Mouse (Mus musculus) midbrain, postnatal 0 days (tissue): ENCODE data around the gene Daam1. TPM values are rescaled to one million over a fixed set of nuclear protein-coding genes. Genes with fewer than 3 reads are reported as not detected.

Source experiments
- ATAC-seq: fragments of 200-750 bp; cut with Nextera tagmentation; 2 replicates; pipeline ENCODE4 v1.8.0; 2017; ENCODE audit warnings: moderate number of reproducible peaks, mild to moderate bottlenecking, moderate TSS enrichment, moderate library complexity; ENCODE audit not compliant: low FRiP score
- DNase-seq: peaks from one replicate; pipeline ENCODE4 v3.0.0-alpha.2; 2015; ENCODE audit warnings: low spot score
- H3K27ac ChIP-seq: fragments of 300-500 bp; sonication (generic); 2 replicates; pipeline ENCODE4 v1.5.1; 2014; ENCODE audit warnings: low read depth, mild to moderate bottlenecking, low read length, mixed read lengths
- H3K27me3 ChIP-seq: fragments of 300-500 bp; sonication (generic); 2 replicates; pipeline ENCODE4 v1.6.1; 2014; ENCODE audit warnings: low read length, control low read depth, mixed read lengths; ENCODE audit not compliant: insufficient read depth
- H3K36me3 ChIP-seq: fragments of 300-500 bp; sonication (generic); 2 replicates; pipeline ENCODE4 v1.6.1; 2014; ENCODE audit warnings: low read length, control low read depth, mixed read lengths; ENCODE audit not compliant: insufficient read depth
- H3K4me1 ChIP-seq: fragments of 300-500 bp; sonication (generic); 2 replicates; pipeline ENCODE4 v1.6.1; 2014; ENCODE audit warnings: mild to moderate bottlenecking, control low read depth, antibody characterized with exemption, low read length, mixed read lengths; ENCODE audit not compliant: insufficient read depth
- H3K4me2 ChIP-seq: fragments of 300-500 bp; sonication (generic); 2 replicates; pipeline ENCODE4 v1.6.1; 2014; ENCODE audit warnings: low read depth, mild to moderate bottlenecking, low read length, mixed read lengths; ENCODE audit not compliant: poor library complexity, severe bottlenecking
- H3K4me3 ChIP-seq: fragments of 300-500 bp; sonication (generic); 2 replicates; pipeline ENCODE4 v1.5.1; 2014; ENCODE audit warnings: low read depth, mild to moderate bottlenecking, low read length, moderate library complexity
- H3K9ac ChIP-seq: fragments of 300-500 bp; sonication (generic); replicated peaks from 2 replicates; pipeline ENCODE4 v1.6.1; 2014; ENCODE audit warnings: mild to moderate bottlenecking, low read length, moderate library complexity, mixed read lengths; ENCODE audit not compliant: poor library complexity, severe bottlenecking
- H3K9me3 ChIP-seq: fragments of 300-500 bp; sonication (generic); 2 replicates; pipeline ENCODE4 v1.6.1; 2016; ENCODE audit warnings: low read length, control low read depth
- CTCF ChIP-seq: IDR thresholded peaks from 2 replicates; pipeline ENCODE4 v1.5.1; 2016; ENCODE audit warnings: antibody characterized with exemption, mild to moderate bottlenecking
- WGBS: fragments of 180-500 bp; shearing (Covaris S2); extraction: QIAGEN DNeasy Blood & Tissue Kit; methylation state at CpG from one replicate; pipeline ENCODE4 v1.1.7; 2014; 5-methylcytosine and 5-hydroxymethylcytosine counted together
- polyA plus RNA-seq: library from polyadenylated mRNA; unstranded; fragments of >200 nt; fragmentation: Nextera tagmentation; extraction: Ambion mirVana; gene quantifications from 2 replicates; pipeline ENCODE4 v1.2.1, GENCODE M21; 2015
- total RNA-seq: library from RNA; depleted of rRNA; stranded (reverse); fragments of >200 nt; gene quantifications from 2 replicates; pipeline ENCODE4 v1.2.3, GENCODE M21; 2014

Daam1 gene
- total and polyA plus RNA-seq, 2 experiments from 2014 or later = 27.3 to 86.0 TPM

GRCm38 (mm10) chr12:71938513-71938912 lies 107.6 kb downstream of the Daam1 start:
- Histone ChIP-seq H3K4me2 (no peak overlapping the region), H3K9me3 (no peaks in the 10 kb centered on the region), H3K4me1 (no peaks in the 10 kb centered on the region; the same call in 1 of the 2 replicates), H3K27me3 (no peaks in the 10 kb centered on the region), H3K4me3 (no peak overlapping the region), H3K36me3 (peaks cover 9% of the 10 kb centered on the region; the same call in 1 of the 2 replicates), H3K27ac (no peak overlapping the region; the same call in 1 of the 2 replicates), H3K9ac (no peak overlapping the region)
- TF ChIP-seq CTCF = no peak
- WGBS = 82% methylated on average over 5 of the region's 5 CpGs
- DNase-seq (peak; percentile 28), ATAC-seq (no peak)

DNA sequence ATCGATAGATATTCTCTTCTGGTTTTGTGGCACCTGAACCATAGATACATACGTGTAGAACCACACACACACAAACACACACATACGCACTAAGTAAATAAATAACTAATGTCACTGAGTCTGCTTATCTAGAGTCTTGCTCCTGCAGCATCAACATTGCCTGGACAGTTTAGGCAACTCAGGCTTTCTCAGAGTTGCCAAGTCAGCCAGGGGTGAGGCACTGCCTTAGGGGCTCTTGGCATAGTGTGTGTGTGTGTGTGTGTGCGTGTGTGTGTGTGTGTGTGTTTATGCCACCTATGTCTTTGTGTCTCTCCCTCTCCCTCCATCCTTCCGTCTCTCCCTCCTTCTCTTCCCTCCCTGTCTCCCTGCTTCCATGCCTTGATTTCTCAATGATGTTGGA lies 110.4 kb downstream of the Daam1 start:
- no peaks in the 10 kb centered on the region for H3K27me3 ChIP-seq
- whole genome bisulfite sequencing = 92% methylated on average over 5 of the region's 5 CpGs
- no peak for DNase-seq
- no peak overlapping the region for H3K4me3 ChIP-seq
- no peaks in the 10 kb centered on the region for H3K9me3 ChIP-seq
- H3K36me3 ChIP-seq = peaks cover 22% of the 10 kb centered on the region
- no peaks in the 10 kb centered on the region for H3K4me1 ChIP-seq
- H3K9ac ChIP-seq = no peak overlapping the region
- no peak for ATAC-seq
- H3K4me2 ChIP-seq = no peak overlapping the region
- no peak for TF ChIP-seq CTCF
- no peak overlapping the region for H3K27ac ChIP-seq

- H3K9me3 ChIP-seq = no peaks in the 10 kb centered on the region
- no peaks in the 10 kb centered on the region for H3K4me1 ChIP-seq
- WGBS = 93% methylated on average over 9 of the region's 9 CpGs
- ATAC-seq (no peak), DNase-seq (no peak)
- no peak overlapping the region for H3K4me3 ChIP-seq
- H3K9ac ChIP-seq = no peak overlapping the region
- peaks cover 35% of the 10 kb centered on the region for H3K36me3 ChIP-seq
- H3K27me3 ChIP-seq = no peaks in the 10 kb centered on the region
- H3K4me2 ChIP-seq = no peak overlapping the region
- H3K27ac ChIP-seq = no peak overlapping the region
- no peak for TF ChIP-seq CTCF
Measured at GRCm38 (mm10) chr12:71943112-71943511, 112.2 kb downstream of the Daam1 start.

DNA sequence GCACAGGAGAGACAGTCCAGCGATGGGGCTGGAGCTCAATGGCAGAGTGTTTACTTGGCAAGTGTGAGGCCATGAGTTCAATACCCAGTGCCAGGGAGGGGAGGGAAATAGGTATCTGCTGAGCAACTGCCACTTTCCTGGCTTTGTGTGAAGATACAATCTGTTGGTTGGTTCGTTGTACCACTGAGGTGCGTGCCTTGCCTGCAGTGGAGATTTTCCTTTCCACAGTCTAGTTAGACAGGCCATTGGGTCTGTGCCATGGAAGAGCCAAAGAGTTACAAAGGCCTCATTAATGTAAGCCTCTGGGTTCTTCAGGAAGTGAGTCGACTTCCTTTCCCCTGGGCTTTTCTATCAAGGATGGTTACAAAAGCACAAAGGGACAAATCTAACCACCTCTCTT lies 112.8 kb downstream of the Daam1 start:
- Histone ChIP-seq H3K4me2 (no peak overlapping the region), H3K4me3 (no peak overlapping the region), H3K27ac (no peak overlapping the region), H3K9ac (no peak overlapping the region), H3K27me3 (no peaks in the 10 kb centered on the region), H3K4me1 (no peaks in the 10 kb centered on the region), H3K9me3 (no peaks in the 10 kb centered on the region), H3K36me3 (peaks cover 35% of the 10 kb centered on the region)
- 81% methylated on average over 4 of the region's 4 CpGs for WGBS
- DNase-seq = peak; percentile 46
- ATAC-seq = no peak
- TF ChIP-seq CTCF = no peak

- ATAC-seq (no peak), DNase-seq (no peak)
- H3K27me3 ChIP-seq = no peaks in the 10 kb centered on the region
- no peaks in the 10 kb centered on the region for H3K4me1 ChIP-seq
- H3K4me2 ChIP-seq = no peak overlapping the region
- H3K9me3 ChIP-seq = no peaks in the 10 kb centered on the region
- H3K27ac ChIP-seq = no peak overlapping the region
- no peak overlapping the region for H3K9ac ChIP-seq
- no peak overlapping the region for H3K4me3 ChIP-seq
- WGBS = 76% methylated on average over 7 of the region's 7 CpGs
- TF ChIP-seq CTCF = no peak
- peaks cover 52% of the 10 kb centered on the region for H3K36me3 ChIP-seq
Measured at GRCm38 (mm10) chr12:71945844-71946243, 115.0 kb downstream of the Daam1 start.

- Histone ChIP-seq H3K9ac (no peak overlapping the region), H3K9me3 (no peaks in the 10 kb centered on the region), H3K4me1 (no peaks in the 10 kb centered on the region), H3K4me2 (no peak overlapping the region), H3K27ac (no peak overlapping the region), H3K36me3 (peaks cover 57% of the 10 kb centered on the region), H3K4me3 (no peak overlapping the region), H3K27me3 (no peaks in the 10 kb centered on the region)
- peak; percentile 80 for DNase-seq
- no peak for TF ChIP-seq CTCF
- peak; percentile 44; the same call in 1 of the 2 replicates for ATAC-seq
- WGBS = 67% methylated on average over 8 of the region's 8 CpGs
Measured at GRCm38 (mm10) chr12:71946448-71946847, 115.6 kb downstream of the Daam1 start.
